Mouse (Mus musculus): ENCODE results near the gene Znrf4. TPM values are rescaled to one million over a fixed set of nuclear protein-coding genes. Genes with fewer than 3 reads are reported as not detected.
A peak's percentile ranks its signal among the peaks of the same experiment; 100 is the strongest.

Gene Znrf4
- polyA plus RNA-seq, 1 experiment: not detected

- Histone ChIP-seq H3ac (ENCODE audit: control insufficient read depth, insufficient read length) (no peak overlapping the region), H3K4me3 (no peak overlapping the region), H3K79me2 (ENCODE audit: control insufficient read depth, insufficient read depth) (peaks cover 62% of the 10 kb centered on the region), H3K36me3 (ENCODE audit: control insufficient read depth, insufficient read depth) (no peaks in the 10 kb centered on the region), H3K4me2 (ENCODE audit: low read depth) (no peak overlapping the region), H3K27me3 (ENCODE audit: control insufficient read depth, insufficient read depth, insufficient read length) (no peaks in the 10 kb centered on the region)
- no peak for TF ChIP-seq CEBPB (IDR thresholded peaks at IDR 0.05; ENCODE audit: insufficient read depth, poor library complexity, severe bottlenecking)
- no peak for TF ChIP-seq POLR2A (IDR thresholded peaks at IDR 0.05; ENCODE audit: insufficient read length, low read depth)
- no peak for TF ChIP-seq E2F4 (IDR thresholded peaks at IDR 0.05; ENCODE audit: insufficient read depth)
- no peak for TF ChIP-seq USF1 (IDR thresholded peaks at IDR 0.05; ENCODE audit: low read depth)
- TF ChIP-seq MYOD1 (IDR thresholded peaks at IDR 0.05; ENCODE audit: control insufficient read depth in 1 of 3, insufficient read length in 2 of 3, low read depth in 2 of 3): no peak
- no peak for TF ChIP-seq MYOG (IDR thresholded peaks at IDR 0.05; ENCODE audit: control insufficient read depth in 1 of 3, insufficient read depth in 1 of 3, insufficient read length in 2 of 3, low read depth in 2 of 3)
- no peak for TF ChIP-seq MAX (IDR thresholded peaks at IDR 0.05; ENCODE audit: low read depth)
- TF ChIP-seq SRF (IDR thresholded peaks at IDR 0.05; ENCODE audit: control insufficient read depth, insufficient read length, low read depth): no peak
- TF ChIP-seq TCF3 (IDR thresholded peaks at IDR 0.05; ENCODE audit: insufficient read length, low read depth): no peak
Measured at GRCm38 (mm10) chr17:56472121-56472520, 40.1 kb downstream of the Znrf4 start.

DNA sequence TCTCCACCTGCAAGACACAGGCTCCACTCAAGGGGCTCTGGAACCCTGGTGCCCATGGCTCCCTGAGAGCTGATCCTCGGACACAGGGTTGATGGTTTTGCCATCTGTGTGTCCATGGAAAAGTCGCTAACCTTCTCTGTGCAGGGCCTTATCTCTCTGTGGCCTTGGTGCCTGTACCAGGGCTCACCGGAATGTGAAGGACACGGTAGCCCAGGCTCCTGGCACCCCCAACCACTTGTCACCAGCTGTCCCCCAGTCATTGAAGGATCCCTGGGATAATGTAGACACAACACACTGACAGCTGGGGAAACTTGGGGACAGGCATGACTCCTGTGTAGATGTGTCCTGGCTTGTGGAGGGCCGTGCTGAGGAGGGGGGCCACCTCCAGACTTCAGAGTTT is 41.1 kb downstream of the Znrf4 start:
- no peak overlapping the region for H3ac ChIP-seq (ENCODE audit: control insufficient read depth, insufficient read length)
- no peaks in the 10 kb centered on the region for H3K36me3 ChIP-seq (ENCODE audit: control insufficient read depth, insufficient read depth)
- H3K79me2 ChIP-seq (ENCODE audit: control insufficient read depth, insufficient read depth): peaks cover 70% of the 10 kb centered on the region
- no peak overlapping the region for H3K4me2 ChIP-seq (ENCODE audit: low read depth)
- H3K4me3 ChIP-seq: no peak overlapping the region
- TF ChIP-seq E2F4 (IDR thresholded peaks at IDR 0.05; ENCODE audit: insufficient read depth): no peak
- TF ChIP-seq REST (IDR thresholded peaks at IDR 0.05; ENCODE audit: insufficient read depth, insufficient read length): no peak
- no peak for TF ChIP-seq POLR2AphosphoS2 (IDR thresholded peaks at IDR 0.05; ENCODE audit: insufficient read length, low read depth)
- no peak for TF ChIP-seq CEBPB (IDR thresholded peaks at IDR 0.05; ENCODE audit: insufficient read depth, poor library complexity, severe bottlenecking)
- no peak for TF ChIP-seq TCF3 (IDR thresholded peaks at IDR 0.05; ENCODE audit: insufficient read length, low read depth)
- TF ChIP-seq MYOD1 (IDR thresholded peaks at IDR 0.05; ENCODE audit: control insufficient read depth in 1 of 3, insufficient read length in 2 of 3, low read depth in 2 of 3): peak in 1 of 3 experiments; percentile 43
- TF ChIP-seq POLR2A (IDR thresholded peaks at IDR 0.05; ENCODE audit: insufficient read length, low read depth): no peak
- TF ChIP-seq MAX (IDR thresholded peaks at IDR 0.05; ENCODE audit: low read depth): no peak
- no peak for TF ChIP-seq SRF (IDR thresholded peaks at IDR 0.05; ENCODE audit: control insufficient read depth, insufficient read length, low read depth)
- peak in 1 of 3 experiments; percentile 59 for TF ChIP-seq MYOG (IDR thresholded peaks at IDR 0.05; ENCODE audit: control insufficient read depth in 1 of 3, insufficient read depth in 1 of 3, insufficient read length in 2 of 3, low read depth in 2 of 3)
- TF ChIP-seq USF1 (IDR thresholded peaks at IDR 0.05; ENCODE audit: low read depth): no peak
- no peak for TF ChIP-seq TCF12 (IDR thresholded peaks at IDR 0.05; ENCODE audit: insufficient read depth, poor library complexity, severe bottlenecking)
- no peaks in the 10 kb centered on the region for H3K27me3 ChIP-seq (ENCODE audit: control insufficient read depth, insufficient read depth, insufficient read length)

DNA sequence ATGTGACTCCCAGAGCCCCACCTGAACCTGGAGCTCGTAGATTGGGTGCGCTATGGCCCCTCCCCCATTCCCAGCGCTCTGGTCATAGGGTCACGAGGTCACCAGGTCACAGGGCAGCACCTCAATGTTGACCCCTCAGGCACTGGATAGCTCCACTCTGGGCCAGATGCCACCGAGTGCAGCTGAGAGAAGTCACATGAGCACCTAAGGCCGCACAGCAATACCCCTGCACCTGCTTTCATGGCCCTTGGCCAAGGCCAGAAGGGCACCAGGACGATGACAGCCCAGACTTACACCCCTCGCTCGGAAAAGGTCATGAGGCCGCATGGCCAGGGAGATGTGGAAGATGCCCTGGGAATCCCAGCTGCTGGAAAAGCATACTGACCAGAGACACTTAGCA is 41.7 kb downstream of the Znrf4 start:
- TF ChIP-seq MYOG (IDR thresholded peaks at IDR 0.05; ENCODE audit: control insufficient read depth in 1 of 3, insufficient read depth in 1 of 3, insufficient read length in 2 of 3, low read depth in 2 of 3): peak in 1 of 3 experiments; percentile 67
- peak in 1 of 3 experiments; percentile 84 for TF ChIP-seq MYOD1 (IDR thresholded peaks at IDR 0.05; ENCODE audit: control insufficient read depth in 1 of 3, insufficient read length in 2 of 3, low read depth in 2 of 3)
- TF ChIP-seq POLR2A (IDR thresholded peaks at IDR 0.05; ENCODE audit: insufficient read length, low read depth): no peak
- TF ChIP-seq USF1 (IDR thresholded peaks at IDR 0.05; ENCODE audit: low read depth): no peak
- no peak overlapping the region for H3K4me2 ChIP-seq (ENCODE audit: low read depth)
- H3K4me3 ChIP-seq: no peak overlapping the region
- H3ac ChIP-seq (ENCODE audit: control insufficient read depth, insufficient read length): no peak overlapping the region
- no peaks in the 10 kb centered on the region for H3K27me3 ChIP-seq (ENCODE audit: control insufficient read depth, insufficient read depth, insufficient read length)
- peaks cover 73% of the 10 kb centered on the region for H3K79me2 ChIP-seq (ENCODE audit: control insufficient read depth, insufficient read depth)
- H3K36me3 ChIP-seq (ENCODE audit: control insufficient read depth, insufficient read depth): no peaks in the 10 kb centered on the region

GRCm38 (mm10) chr17:56470001-56470436 is 42.2 kb downstream of the Znrf4 start:
- no peaks in the 10 kb centered on the region for H3K36me3 ChIP-seq (ENCODE audit: control insufficient read depth, insufficient read depth)
- H3ac ChIP-seq (ENCODE audit: control insufficient read depth, insufficient read length): no peak overlapping the region
- H3K4me3 ChIP-seq: no peak overlapping the region
- H3K79me2 ChIP-seq (ENCODE audit: control insufficient read depth, insufficient read depth): peaks cover 73% of the 10 kb centered on the region
- no peak overlapping the region for H3K4me2 ChIP-seq (ENCODE audit: low read depth)
- H3K27me3 ChIP-seq (ENCODE audit: control insufficient read depth, insufficient read depth, insufficient read length): no peaks in the 10 kb centered on the region
- no peak for TF ChIP-seq SRF (IDR thresholded peaks at IDR 0.05; ENCODE audit: control insufficient read depth, insufficient read length, low read depth)
- TF ChIP-seq MYOG (IDR thresholded peaks at IDR 0.05; ENCODE audit: control insufficient read depth in 1 of 3, insufficient read depth in 1 of 3, insufficient read length in 2 of 3, low read depth in 2 of 3): no peak
- no peak for TF ChIP-seq TCF12 (IDR thresholded peaks at IDR 0.05; ENCODE audit: insufficient read depth, poor library complexity, severe bottlenecking)
- TF ChIP-seq REST (IDR thresholded peaks at IDR 0.05; ENCODE audit: insufficient read depth, insufficient read length): no peak
- TF ChIP-seq TCF3 (IDR thresholded peaks at IDR 0.05; ENCODE audit: insufficient read length, low read depth): no peak
- no peak for TF ChIP-seq POLR2A (IDR thresholded peaks at IDR 0.05; ENCODE audit: insufficient read length, low read depth)
- no peak for TF ChIP-seq CEBPB (IDR thresholded peaks at IDR 0.05; ENCODE audit: insufficient read depth, poor library complexity, severe bottlenecking)
- no peak for TF ChIP-seq E2F4 (IDR thresholded peaks at IDR 0.05; ENCODE audit: insufficient read depth)
- TF ChIP-seq USF1 (IDR thresholded peaks at IDR 0.05; ENCODE audit: low read depth): no peak
- TF ChIP-seq MYOD1 (IDR thresholded peaks at IDR 0.05; ENCODE audit: control insufficient read depth in 1 of 3, insufficient read length in 2 of 3, low read depth in 2 of 3): no peak
- no peak for TF ChIP-seq POLR2AphosphoS2 (IDR thresholded peaks at IDR 0.05; ENCODE audit: insufficient read length, low read depth)
- TF ChIP-seq MAX (IDR thresholded peaks at IDR 0.05; ENCODE audit: low read depth): no peak

GRCm38 (mm10) chr17:56469275-56469674 is 43.0 kb downstream of the Znrf4 start:
- Histone ChIP-seq H3K27me3 (ENCODE audit: control insufficient read depth, insufficient read depth, insufficient read length) (no peaks in the 10 kb centered on the region), H3K4me2 (ENCODE audit: low read depth) (no peak overlapping the region), H3K4me3 (no peak overlapping the region), H3K36me3 (ENCODE audit: control insufficient read depth, insufficient read depth) (no peaks in the 10 kb centered on the region), H3ac (ENCODE audit: control insufficient read depth, insufficient read length) (no peak overlapping the region), H3K79me2 (ENCODE audit: control insufficient read depth, insufficient read depth) (peaks cover 73% of the 10 kb centered on the region)
- no peak for TF ChIP-seq CEBPB (IDR thresholded peaks at IDR 0.05; ENCODE audit: insufficient read depth, poor library complexity, severe bottlenecking)
- no peak for TF ChIP-seq USF1 (IDR thresholded peaks at IDR 0.05; ENCODE audit: low read depth)
- TF ChIP-seq POLR2A (IDR thresholded peaks at IDR 0.05; ENCODE audit: insufficient read length, low read depth): no peak
- no peak for TF ChIP-seq REST (IDR thresholded peaks at IDR 0.05; ENCODE audit: insufficient read depth, insufficient read length)
- no peak for TF ChIP-seq E2F4 (IDR thresholded peaks at IDR 0.05; ENCODE audit: insufficient read depth)
- no peak for TF ChIP-seq MAX (IDR thresholded peaks at IDR 0.05; ENCODE audit: low read depth)
- no peak for TF ChIP-seq TCF3 (IDR thresholded peaks at IDR 0.05; ENCODE audit: insufficient read length, low read depth)
